ENCODE assay signal across 23 mouse cellular contexts in the genomic region with DNA sequence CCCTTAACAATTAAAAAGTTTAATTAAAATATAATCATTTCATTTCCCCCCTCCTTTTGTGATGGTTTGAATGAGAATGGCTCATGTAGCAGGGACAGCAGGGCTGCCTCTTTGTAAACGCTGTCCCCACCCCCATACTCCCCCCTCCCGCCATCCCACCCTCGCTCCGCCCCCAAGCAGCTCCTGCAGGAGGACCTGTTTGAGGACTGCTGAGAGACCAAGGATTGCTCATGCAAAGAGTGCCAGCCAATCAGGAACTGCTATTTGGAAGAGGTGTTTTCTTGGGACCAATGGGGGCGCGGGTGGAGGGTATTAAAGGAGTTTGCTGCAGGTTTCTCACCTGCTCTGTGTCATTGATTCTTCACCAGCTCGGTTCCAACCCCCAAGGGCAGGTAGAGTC.
DNase-seq lines count a peak whose midpoint lies in the region; ATAC-seq and TF ChIP-seq lines count a peak whose summit lies in the region.
"Had no signal": no experiment of that assay in that cellular context is flagged by ENCODE, and none has a peak within 500 bp of the region (broad histone marks: within the 10 kb centered on the region; RNA-seq: fewer than 3 reads in every experiment).

No protein-coding gene starts in this region.

- peaks cover 33% of the 10 kb centered on the region for H3K4me1 ChIP-seq in forebrain, embryonic 10.5 days
- peaks cover 11% of the 10 kb centered on the region for H3K4me1 ChIP-seq in forebrain, embryonic 15.5 days
- H3K4me1 ChIP-seq in limb, embryonic 12.5 days (replicated peaks), result no peaks in the 10 kb centered on the region; the same call in 1 of the 2 replicates
- H3K4me1 ChIP-seq in limb, embryonic 10.5 days, result peaks cover 15% of the 10 kb centered on the region
- H3K4me1 ChIP-seq in embryonic facial prominence, embryonic 10.5 days, result peaks cover 27% of the 10 kb centered on the region
- H3K4me1 ChIP-seq in liver, postnatal 0 days (ENCODE audit: insufficient read depth), result no peaks in the 10 kb centered on the region
- H3K4me1 ChIP-seq: embryonic facial prominence, embryonic 15.5 days; heart, embryonic 10.5 days; kidney, embryonic 15.5 days; limb, embryonic 13.5 days; liver, embryonic 13.5 days; lung, embryonic 15.5 days had no signal

- WGBS in forebrain, embryonic 10.5 days, result 37% methylated on average over 7 of the region's 7 CpGs
- WGBS in forebrain, embryonic 15.5 days, result 28% methylated on average over 7 of the region's 7 CpGs
- WGBS in limb, embryonic 12.5 days, result 44% methylated on average over 7 of the region's 7 CpGs
- 56% methylated on average over 7 of the region's 7 CpGs for WGBS in limb, embryonic 10.5 days
- 39% methylated on average over 7 of the region's 7 CpGs for WGBS in embryonic facial prominence, embryonic 10.5 days
- WGBS in liver, postnatal 0 days (ENCODE audit: insufficient replicate concordance), result 58% methylated on average over 7 of the region's 7 CpGs

- H3K9ac ChIP-seq in forebrain, embryonic 15.5 days (replicated peaks), result no peak overlapping the region
- no peak overlapping the region for H3K9ac ChIP-seq in limb, embryonic 12.5 days (replicated peaks)
- H3K9ac ChIP-seq in liver, postnatal 0 days (replicated peaks), result no peak overlapping the region
- H3K9ac ChIP-seq: embryonic facial prominence, embryonic 15.5 days; hindbrain, embryonic 14.5 days; kidney, embryonic 15.5 days; limb, embryonic 13.5 days; liver, embryonic 13.5 days; lung, embryonic 15.5 days had no signal

- H3K36me3 ChIP-seq in forebrain, embryonic 10.5 days (replicated peaks), result no peaks in the 10 kb centered on the region
- H3K36me3 ChIP-seq in forebrain, embryonic 15.5 days, result no peaks in the 10 kb centered on the region
- no peaks in the 10 kb centered on the region for H3K36me3 ChIP-seq in limb, embryonic 12.5 days
- H3K36me3 ChIP-seq in limb, embryonic 10.5 days, result no peaks in the 10 kb centered on the region
- H3K36me3 ChIP-seq in embryonic facial prominence, embryonic 10.5 days (replicated peaks), result no peaks in the 10 kb centered on the region
- H3K36me3 ChIP-seq in liver, postnatal 0 days (replicated peaks; ENCODE audit: insufficient read depth, low read length), result no peaks in the 10 kb centered on the region
- H3K36me3 ChIP-seq: embryonic facial prominence, embryonic 15.5 days; heart, embryonic 10.5 days; kidney, embryonic 15.5 days; limb, embryonic 13.5 days; liver, embryonic 13.5 days; lung, embryonic 15.5 days had no signal

- ATAC-seq in forebrain, embryonic 15.5 days (replicated peaks), result no peak
- 0 out of 2 replicates have a peak, but pooled peaks have one; percentile 20 for ATAC-seq in limb, embryonic 12.5 days (ENCODE audit: insufficient number of reproducible peaks, insufficient read depth, low FRiP score, low TSS enrichment, low read depth)
- no peak for ATAC-seq in liver, postnatal 0 days
- ATAC-seq: intestine, postnatal 0 days had no signal

- no peaks in the 10 kb centered on the region for H3K9me3 ChIP-seq in forebrain, embryonic 10.5 days
- no peaks in the 10 kb centered on the region for H3K9me3 ChIP-seq in forebrain, embryonic 15.5 days
- H3K9me3 ChIP-seq in limb, embryonic 12.5 days, result no peaks in the 10 kb centered on the region
- no peaks in the 10 kb centered on the region for H3K9me3 ChIP-seq in limb, embryonic 10.5 days (replicated peaks)
- H3K9me3 ChIP-seq in embryonic facial prominence, embryonic 10.5 days, result no peaks in the 10 kb centered on the region
- no peaks in the 10 kb centered on the region for H3K9me3 ChIP-seq in liver, postnatal 0 days (ENCODE audit: low read length)
- H3K9me3 ChIP-seq: embryonic facial prominence, embryonic 15.5 days; heart, embryonic 10.5 days; kidney, embryonic 15.5 days; limb, embryonic 13.5 days; liver, embryonic 13.5 days; lung, embryonic 15.5 days had no signal

- no peak overlapping the region for H3K4me2 ChIP-seq in forebrain, embryonic 15.5 days (replicated peaks)
- no peak overlapping the region for H3K4me2 ChIP-seq in limb, embryonic 12.5 days
- no peak overlapping the region for H3K4me2 ChIP-seq in liver, postnatal 0 days (ENCODE audit: low read depth, low read length)
- H3K4me2 ChIP-seq: embryonic facial prominence, embryonic 15.5 days; hindbrain, embryonic 14.5 days; kidney, embryonic 15.5 days; limb, embryonic 13.5 days; liver, embryonic 13.5 days; lung, embryonic 15.5 days had no signal

- no peak for TF ChIP-seq EP300 in liver, postnatal 0 days (IDR thresholded peaks at IDR 0.05; ENCODE audit: low read depth)

- no peak for TF ChIP-seq CTCF in liver, postnatal 0 days (IDR thresholded peaks at IDR 0.05; ENCODE audit: low read depth)

- H3K27ac ChIP-seq in forebrain, embryonic 10.5 days, result peak overlapping the region; percentile 51
- no peak overlapping the region for H3K27ac ChIP-seq in forebrain, embryonic 15.5 days (replicated peaks)
- H3K27ac ChIP-seq in limb, embryonic 12.5 days, result no peak overlapping the region
- H3K27ac ChIP-seq in limb, embryonic 10.5 days, result no peak overlapping the region
- peak overlapping the region; percentile 54 for H3K27ac ChIP-seq in embryonic facial prominence, embryonic 10.5 days (replicated peaks)
- H3K27ac ChIP-seq in liver, postnatal 0 days (ENCODE audit: low read depth), result no peak overlapping the region
- H3K27ac ChIP-seq: embryonic facial prominence, embryonic 15.5 days; heart, embryonic 10.5 days; hindbrain, embryonic 14.5 days; kidney, embryonic 15.5 days; left cerebral cortex, adult 2 months; limb, embryonic 13.5 days; liver, embryonic 13.5 days; lung, embryonic 15.5 days; stomach, postnatal 0 days had no signal

- DNase-seq in forebrain, embryonic 10.5 days (ENCODE audit: extremely low spot score, low spot score), result peak; percentile 51
- no peak for DNase-seq in limb, embryonic 10.5 days (ENCODE audit: low spot score)
- peak; percentile 17 for DNase-seq in thymus, postnatal 14 days
- no peak for DNase-seq in thymus, postnatal 0 days (ENCODE audit: low spot score)
- DNase-seq in embryonic facial prominence, embryonic 10.5 days (ENCODE audit: low spot score), result peak; percentile 51
- DNase-seq in liver, postnatal 0 days, result no peak
- DNase-seq: adrenal gland, adult 8-10 months; cerebellum, adult 9-10 months; gastrocnemius, postnatal 36 days; layer of hippocampus, adult 9-11 months; liver, embryonic 13.5 days; midbrain, embryonic 14.5 days had no signal

- H3K4me3 ChIP-seq in forebrain, embryonic 10.5 days, result no peak overlapping the region
- H3K4me3 ChIP-seq in forebrain, embryonic 15.5 days, result no peak overlapping the region
- H3K4me3 ChIP-seq in limb, embryonic 12.5 days (replicated peaks), result no peak overlapping the region
- no peak overlapping the region for H3K4me3 ChIP-seq in limb, embryonic 10.5 days
- no peak overlapping the region for H3K4me3 ChIP-seq in embryonic facial prominence, embryonic 10.5 days
- no peak overlapping the region for H3K4me3 ChIP-seq in liver, postnatal 0 days (ENCODE audit: low read depth, low read length)
- H3K4me3 ChIP-seq: embryonic facial prominence, embryonic 15.5 days; heart, embryonic 10.5 days; kidney, embryonic 15.5 days; left cerebral cortex, adult 2 months; limb, embryonic 13.5 days; liver, embryonic 13.5 days; lung, embryonic 15.5 days had no signal

- no peaks in the 10 kb centered on the region for H3K27me3 ChIP-seq in forebrain, embryonic 10.5 days (ENCODE audit: poor library complexity, severe bottlenecking)
- H3K27me3 ChIP-seq in forebrain, embryonic 15.5 days, result no peaks in the 10 kb centered on the region
- H3K27me3 ChIP-seq in limb, embryonic 12.5 days, result no peaks in the 10 kb centered on the region
- H3K27me3 ChIP-seq in limb, embryonic 10.5 days (ENCODE audit: low read depth, poor library complexity, severe bottlenecking), result no peaks in the 10 kb centered on the region
- H3K27me3 ChIP-seq in embryonic facial prominence, embryonic 10.5 days (replicated peaks; ENCODE audit: low read depth, poor library complexity, severe bottlenecking), result no peaks in the 10 kb centered on the region
- no peaks in the 10 kb centered on the region for H3K27me3 ChIP-seq in liver, postnatal 0 days (ENCODE audit: insufficient read depth, low read length)
- H3K27me3 ChIP-seq: embryonic facial prominence, embryonic 15.5 days; kidney, embryonic 15.5 days; limb, embryonic 13.5 days; liver, embryonic 13.5 days; lung, embryonic 15.5 days had no signal

Comparison
In these comparisons a context has a peak if more than half of its experiments do, and no peak if none do; other contexts are left out.
1. DNase-seq: peak in forebrain, embryonic 10.5 days (single experiment), thymus, postnatal 14 days (single experiment) and embryonic facial prominence, embryonic 10.5 days (single experiment); none in limb, embryonic 10.5 days (single experiment), thymus, postnatal 0 days (single experiment) and liver, postnatal 0 days (single experiment).
2. H3K27ac ChIP-seq: peak in forebrain, embryonic 10.5 days (single experiment) and embryonic facial prominence, embryonic 10.5 days (single experiment); none in forebrain, embryonic 15.5 days (single experiment), limb, embryonic 12.5 days (single experiment), limb, embryonic 10.5 days (single experiment) and liver, postnatal 0 days (single experiment).